Mouse (Mus musculus): ENCODE data around the gene Pakap.

The Pakap gene

DNA sequence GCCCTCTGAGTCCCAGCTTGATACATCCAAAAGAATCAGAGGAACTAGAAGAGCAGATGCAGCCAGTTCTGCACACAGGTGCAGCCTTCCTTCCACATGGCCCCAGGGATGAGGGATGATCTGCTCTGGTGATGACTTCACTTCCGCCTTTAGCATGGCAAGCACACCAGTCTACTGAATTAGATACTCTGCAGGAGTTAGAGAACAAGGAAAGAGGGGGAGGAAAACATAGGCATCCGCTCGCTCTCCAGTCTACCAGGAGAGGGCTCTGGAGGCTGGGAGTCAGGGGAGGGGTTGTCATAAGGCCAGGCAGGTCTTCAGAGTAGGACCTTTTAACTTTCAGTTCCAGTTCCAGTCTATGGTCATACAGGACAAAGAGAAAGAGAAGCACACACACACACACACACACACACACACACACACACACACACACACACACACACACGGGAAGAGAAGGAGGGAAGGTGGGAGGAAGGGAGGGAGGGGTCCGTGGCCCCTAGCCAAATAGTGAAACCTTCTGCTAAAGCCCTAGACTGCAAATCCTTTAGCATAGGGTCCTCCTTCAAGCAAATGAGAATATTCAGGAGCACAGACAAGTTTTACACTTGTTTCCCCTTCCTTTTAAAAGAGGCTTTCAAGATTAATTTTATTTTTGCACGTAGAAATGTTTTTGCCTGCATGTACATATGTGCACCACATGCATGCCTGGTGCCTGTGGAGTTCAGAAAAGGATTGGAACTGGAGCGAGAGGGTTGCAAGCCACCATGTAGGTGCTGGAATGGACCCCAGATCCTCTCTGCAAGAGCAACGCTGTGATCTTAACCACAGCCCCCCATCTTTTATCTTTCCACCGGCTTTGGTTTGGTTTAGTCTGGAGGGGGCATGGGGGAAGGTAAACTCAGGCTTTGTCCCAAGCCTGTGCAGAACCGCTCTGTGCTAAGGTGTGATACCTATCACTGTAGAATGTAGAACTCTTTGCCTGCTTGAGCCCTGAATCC lies 346.5 kb downstream of the Pakap start:
- DNase-seq (ENCODE audit: low read depth, low spot score) = no peak

- no peak for DNase-seq (ENCODE audit: low read depth, low spot score)
These were observed 347.4 kb downstream of the Pakap start for GRCm38 (mm10) chr4:57915216-57915965.

DNA sequence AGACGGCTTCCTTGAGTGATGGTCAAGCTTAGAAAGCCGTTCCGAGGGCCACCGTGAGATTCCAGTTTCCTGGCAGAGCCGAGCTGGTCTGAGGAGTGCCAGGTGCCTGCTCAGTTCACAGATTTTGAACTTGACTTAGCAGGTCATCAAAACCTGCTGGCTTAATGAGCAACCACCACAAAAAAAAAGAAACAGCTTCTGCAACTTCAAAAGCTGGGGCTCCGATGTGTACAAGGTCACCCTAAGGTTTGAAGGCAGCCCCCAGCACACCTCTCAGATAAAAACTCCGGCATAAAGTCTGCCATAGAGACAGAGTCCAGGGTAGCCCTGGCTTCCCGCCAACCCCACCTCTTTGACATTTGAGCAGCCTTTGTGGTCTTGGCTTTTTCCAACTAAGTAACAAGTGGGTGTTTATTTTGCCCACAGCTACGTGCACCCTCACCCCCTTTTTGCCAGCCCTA lies 348.3 kb downstream of the Pakap start, which contains the start of gene D630039A03Rik:
Gene D630039A03Rik (minus strand): TSS at position 97 of the 461 bp plus-strand sequence.
- DNase-seq (ENCODE audit: low read depth, low spot score) = no peak

- no peak for DNase-seq (ENCODE audit: low read depth, low spot score)
These were observed 348.7 kb downstream of the Pakap start for GRCm38 (mm10) chr4:57916711-57917110.

DNA sequence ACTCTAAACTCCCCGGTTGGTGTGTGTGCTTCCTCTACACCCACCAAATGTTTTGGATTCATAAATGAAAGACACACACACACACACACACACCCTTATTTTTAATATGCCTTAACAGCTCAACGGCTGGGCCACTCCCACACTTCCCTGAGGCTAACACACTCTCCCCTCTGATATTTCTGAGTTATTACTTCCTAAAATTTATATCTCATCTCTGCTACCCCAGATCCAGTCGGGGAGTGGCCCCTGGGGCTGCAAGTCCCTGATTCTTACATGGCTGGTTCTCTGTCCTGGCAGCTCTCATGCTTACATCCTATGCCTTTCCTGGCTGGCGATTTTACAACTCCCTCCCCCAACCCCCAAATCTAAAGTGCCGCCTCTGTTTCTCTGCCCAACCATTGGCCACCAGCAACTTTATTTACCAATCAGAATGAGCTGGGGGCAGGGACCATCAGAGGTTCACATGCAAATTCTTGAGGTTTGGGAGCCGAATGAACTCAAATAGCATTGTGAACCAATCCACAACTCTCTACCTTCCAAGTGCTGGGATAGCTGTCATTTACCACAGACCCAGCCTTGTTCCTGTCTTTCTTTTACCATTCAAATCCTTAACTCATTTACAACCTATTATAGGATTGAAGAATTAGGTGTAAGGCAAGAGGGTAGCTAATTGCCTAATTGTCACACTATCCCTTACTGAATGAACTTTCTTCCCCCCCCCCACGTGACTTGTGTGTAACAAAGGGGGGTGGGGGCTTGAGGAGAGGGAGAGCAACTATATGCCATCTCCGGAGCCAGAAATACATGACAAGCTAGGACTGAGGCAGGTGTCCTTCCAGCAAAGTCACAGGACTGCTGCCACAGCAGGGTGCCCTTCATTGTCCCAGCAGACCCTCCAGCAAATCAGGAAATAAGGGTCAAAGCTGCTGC lies 351.8 kb downstream of the Pakap start:
- no peak for DNase-seq (ENCODE audit: low read depth, low spot score)

GRCm38 (mm10) chr4:57920522-57920921 lies 352.5 kb downstream of the Pakap start:
- DNase-seq (ENCODE audit: low read depth, low spot score) = no peak

- DNase-seq (ENCODE audit: low read depth, low spot score) = no peak
These were observed 354.2 kb downstream of the Pakap start for GRCm38 (mm10) chr4:57922171-57922570.

DNA sequence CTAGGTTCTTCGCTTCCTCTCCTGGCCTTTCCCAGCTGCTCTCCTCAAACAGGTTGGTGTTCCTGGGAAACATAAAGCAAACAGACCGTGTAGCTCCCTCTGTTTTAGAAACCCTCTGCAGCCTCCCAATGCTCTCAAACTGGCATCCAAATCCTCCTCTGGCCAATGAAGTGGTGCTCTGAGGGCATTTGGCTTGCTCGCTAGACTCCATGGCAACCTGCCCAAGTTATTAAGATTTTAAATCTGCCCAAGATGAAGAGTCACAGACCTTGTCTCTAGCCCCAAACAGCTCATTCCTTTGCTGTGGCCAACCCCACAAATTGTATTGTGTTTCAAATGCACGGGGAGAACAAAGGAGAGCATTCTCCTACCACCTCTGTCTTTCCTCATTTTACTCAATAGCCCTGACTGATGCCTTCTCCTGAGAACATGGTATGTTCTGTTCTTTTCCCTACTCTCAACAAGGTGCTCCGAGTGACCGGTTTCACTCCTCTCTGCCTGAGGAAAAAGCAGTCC lies 356.6 kb downstream of the Pakap start:
- DNase-seq (ENCODE audit: low read depth, low spot score) = no peak

DNA sequence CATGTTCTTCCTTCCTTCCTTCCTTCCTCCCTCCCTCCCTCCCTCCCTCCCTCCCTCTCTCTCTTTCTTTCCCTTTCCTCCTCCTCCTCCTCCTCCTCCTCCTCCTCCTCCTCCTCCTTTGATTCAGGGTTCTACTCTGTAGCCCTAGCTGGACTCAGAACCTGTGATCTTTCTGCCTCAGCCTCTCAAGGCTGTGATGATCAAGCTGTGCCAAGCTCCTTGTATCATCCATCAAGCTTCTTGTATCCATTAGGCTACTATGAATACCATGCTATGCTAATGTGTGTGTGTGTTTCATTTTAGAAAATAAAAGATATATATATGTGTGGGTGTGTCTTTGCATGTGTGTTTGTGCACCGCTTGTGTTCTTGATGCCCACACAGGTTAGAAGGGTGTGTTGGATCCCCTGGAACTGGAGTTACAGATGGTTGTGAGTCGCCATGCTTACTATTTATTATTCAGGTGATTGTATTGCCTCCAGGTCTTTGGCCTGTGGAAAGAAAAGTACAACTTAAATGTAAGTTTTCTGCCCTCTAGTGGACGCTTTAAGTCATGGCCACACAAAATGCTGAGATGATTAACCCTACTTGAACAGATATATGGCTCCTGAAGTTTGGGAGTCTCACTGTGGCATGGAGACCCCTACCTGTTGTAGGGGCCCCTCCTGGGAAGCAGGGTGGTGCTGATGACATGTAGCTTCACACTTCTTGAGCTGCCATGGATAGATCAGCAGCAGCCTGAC lies 359.7 kb downstream of the Pakap start:
- no peak for DNase-seq (ENCODE audit: low read depth, low spot score)

DNA sequence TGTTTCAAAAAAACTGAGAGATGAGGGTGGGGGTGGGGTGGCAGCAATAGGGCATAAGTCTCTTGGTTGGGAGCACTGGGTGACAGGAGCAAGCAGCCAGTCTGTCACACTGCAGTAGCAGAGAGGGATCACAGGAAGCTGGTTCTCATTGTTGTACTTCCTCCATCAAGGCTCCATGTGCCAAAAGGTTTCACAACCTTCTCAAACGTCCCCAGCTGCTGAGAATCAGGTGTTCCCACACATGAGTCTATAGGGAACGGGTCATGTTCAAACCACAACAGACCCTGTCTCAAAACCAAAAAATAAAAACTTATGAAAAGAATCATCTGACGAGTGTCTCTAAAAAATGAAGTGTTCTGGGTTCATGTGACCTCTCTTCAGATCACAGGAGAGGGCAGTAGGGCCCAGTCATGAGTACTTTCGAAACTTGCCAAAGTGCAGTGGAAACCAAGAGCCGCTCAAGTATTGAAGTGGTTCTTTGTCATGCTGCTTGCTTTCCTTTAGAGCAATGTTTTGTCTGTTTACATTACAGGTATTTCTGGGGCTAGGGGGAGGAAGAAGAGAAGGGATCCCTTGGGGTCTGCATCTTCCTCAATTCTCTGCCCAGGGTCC lies 362.7 kb downstream of the Pakap start:
- no peak for DNase-seq (ENCODE audit: low read depth, low spot score)

DNA sequence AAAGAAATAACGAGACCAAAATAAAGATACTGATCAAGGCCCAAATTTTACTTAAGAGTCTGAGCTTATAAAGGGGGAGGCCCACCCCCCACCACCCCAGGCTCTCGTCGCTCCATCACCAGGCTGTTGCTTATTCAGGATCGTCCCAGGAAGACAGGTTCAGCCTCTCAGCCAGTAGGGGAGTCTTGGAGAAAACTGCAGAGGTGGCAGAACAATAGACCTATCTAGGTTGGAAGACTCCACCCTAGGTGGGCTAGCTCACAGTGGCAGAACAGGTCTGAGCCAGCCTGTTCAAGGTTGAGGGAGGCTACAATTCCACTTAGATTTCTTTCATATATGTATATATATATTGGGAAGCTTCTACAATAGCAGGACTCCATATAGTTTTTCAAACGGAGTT lies 366.2 kb downstream of the Pakap start:
- DNase-seq (ENCODE audit: low read depth, low spot score) = no peak

- DNase-seq (ENCODE audit: low read depth, low spot score) = no peak
These were observed 369.3 kb downstream of the Pakap start for GRCm38 (mm10) chr4:57937292-57937691.

DNA sequence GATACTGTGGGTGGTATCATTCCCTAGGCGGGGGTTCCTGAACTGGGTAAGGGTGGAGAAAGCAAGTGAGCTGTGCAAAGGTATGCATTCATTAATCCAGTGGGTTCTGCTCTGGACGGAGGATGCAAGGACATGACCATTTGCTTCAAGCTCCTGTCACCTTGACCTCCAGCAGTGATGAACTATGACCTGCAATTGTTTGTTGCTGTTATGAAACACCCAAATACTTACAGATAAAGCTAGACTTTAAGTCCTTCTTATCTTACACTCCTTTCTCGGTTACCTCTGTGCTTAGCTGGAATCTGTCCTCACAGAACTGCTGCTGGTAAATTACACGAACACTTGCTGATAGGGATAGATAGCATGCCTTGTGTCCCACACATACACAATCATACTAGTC lies 372.7 kb downstream of the Pakap start:
- no peak for DNase-seq (ENCODE audit: low read depth, low spot score)

DNA sequence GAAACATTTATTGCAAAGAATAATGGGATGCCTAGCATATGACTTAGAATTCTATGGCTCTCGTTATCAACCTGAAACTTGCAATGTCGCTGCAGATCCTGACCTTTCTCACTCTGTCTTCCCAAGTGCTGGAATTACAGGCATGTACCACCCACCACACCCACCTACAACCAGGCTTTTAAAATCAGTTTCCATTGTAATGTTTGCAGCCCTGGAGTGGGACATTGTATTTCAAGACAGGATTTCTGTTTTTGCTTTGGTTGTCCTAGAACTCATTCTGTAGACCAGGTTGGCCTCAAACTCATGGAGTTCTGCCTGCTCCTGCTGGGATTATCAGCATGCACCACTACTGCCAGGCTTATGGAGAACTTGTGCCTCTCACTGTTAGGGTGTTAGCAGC lies 374.9 kb downstream of the Pakap start:
- DNase-seq (ENCODE audit: low read depth, low spot score) = no peak
